Mouse (Mus musculus): Measurements from ENCODE around the gene Pex16. TPM values are rescaled to one million over a fixed set of nuclear protein-coding genes. Genes with fewer than 3 reads are reported as not detected.

Gene Pex16
- total and polyA plus RNA-seq, 3 experiments = 41.9 to 52.5 TPM; not detected in 1

DNA sequence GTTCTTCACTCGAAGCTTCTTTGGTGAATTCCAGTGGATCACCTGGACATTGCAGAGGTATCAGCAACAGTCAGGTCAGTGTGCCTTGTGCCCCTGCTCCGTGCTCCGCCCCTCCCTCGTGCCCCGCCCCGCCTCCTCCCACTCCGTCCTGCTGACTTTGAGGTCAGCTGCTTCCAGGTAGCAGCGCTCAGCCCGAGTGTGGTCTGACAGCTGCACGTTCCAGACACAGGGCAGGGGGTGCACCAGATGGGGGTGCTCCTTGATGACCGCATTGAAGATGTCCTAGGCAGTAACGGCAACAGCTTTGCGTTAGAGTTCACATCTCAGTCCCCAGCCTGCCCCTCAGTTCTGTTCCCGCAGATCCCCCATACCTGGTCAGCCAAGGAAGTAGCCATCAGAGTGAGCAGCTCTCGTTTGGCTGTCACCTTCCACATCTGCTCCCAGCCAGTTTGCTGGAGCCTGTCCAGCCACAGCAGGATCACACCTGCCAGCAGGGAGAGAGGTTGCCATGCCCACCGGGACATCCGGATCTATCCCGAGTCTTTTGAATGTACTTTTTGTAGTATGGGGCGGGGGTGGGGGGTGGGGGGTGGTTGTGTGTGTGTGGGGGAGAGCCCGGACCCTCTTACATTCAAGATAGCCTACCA lies 7.0 kb upstream of the Pex16 start:
- no peak for DNase-seq (ENCODE audit: low read depth, low spot score)
- H3K27me3 ChIP-seq (ENCODE audit: control insufficient read depth in 1 of 2, insufficient read depth in 2 of 2, low read length in 2 of 2) = no peaks in the 10 kb centered on the region
- no peaks in the 10 kb centered on the region for H3K4me1 ChIP-seq (ENCODE audit: control insufficient read depth in 1 of 2, insufficient read depth in 2 of 2, low read length in 2 of 2)
- no peaks in the 10 kb centered on the region for H3K79me2 ChIP-seq (ENCODE audit: control insufficient read depth, insufficient read depth, low read length, poor library complexity)
- TF ChIP-seq E2F4 (IDR thresholded peaks at IDR 0.05; ENCODE audit: borderline replicate concordance, low read depth, low read length) = no peak
- TF ChIP-seq USF2 (IDR thresholded peaks at IDR 0.05; ENCODE audit: borderline replicate concordance in 1 of 2, insufficient read depth in 1 of 2, low read depth in 1 of 2, low read length in 2 of 2) = no peak
- no peak for TF ChIP-seq ELF1 (IDR thresholded peaks at IDR 0.05; ENCODE audit: low read depth, low read length)
- no peak for TF ChIP-seq TCF12 (IDR thresholded peaks at IDR 0.05; ENCODE audit: low read depth, low read length)
- no peak for TF ChIP-seq NELFE (IDR thresholded peaks at IDR 0.05; ENCODE audit: low read depth, low read length)
- TF ChIP-seq BHLHE40 (IDR thresholded peaks at IDR 0.05; ENCODE audit: borderline replicate concordance, low read depth, low read length) = no peak
- no peak for TF ChIP-seq UBTF (IDR thresholded peaks at IDR 0.05; ENCODE audit: borderline replicate concordance, insufficient read depth, low read depth, low read length)
- TF ChIP-seq ZKSCAN1 (IDR thresholded peaks at IDR 0.05; ENCODE audit: low read depth, low read length) = no peak
- TF ChIP-seq ZNF384 (IDR thresholded peaks at IDR 0.05; ENCODE audit: low read depth, low read length) = no peak
- no peak for TF ChIP-seq MYB (IDR thresholded peaks at IDR 0.05; ENCODE audit: low read depth, low read length)
- TF ChIP-seq POLR2AphosphoS2 (IDR thresholded peaks at IDR 0.05; ENCODE audit: low read length) = no peak
- no peak for TF ChIP-seq ETS1 (IDR thresholded peaks at IDR 0.05; ENCODE audit: low read depth, low read length)
- H3K4me3 ChIP-seq (ENCODE audit: control insufficient read depth in 1 of 2, insufficient read depth in 1 of 2, low read depth in 2 of 2, low read length in 2 of 2) = no peak overlapping the region
- no peak overlapping the region for H3K9ac ChIP-seq (ENCODE audit: control insufficient read depth, low read depth, low read length, poor library complexity, severe bottlenecking)
- H3K27ac ChIP-seq (ENCODE audit: control insufficient read depth, low read depth, low read length) = no peak overlapping the region
- no peaks in the 10 kb centered on the region for H3K36me3 ChIP-seq (ENCODE audit: control insufficient read depth in 1 of 2, insufficient read depth in 2 of 2, low read length in 2 of 2)
- no peaks in the 10 kb centered on the region for H3K9me3 ChIP-seq (replicated peaks; ENCODE audit: insufficient read depth, low read length)

DNA sequence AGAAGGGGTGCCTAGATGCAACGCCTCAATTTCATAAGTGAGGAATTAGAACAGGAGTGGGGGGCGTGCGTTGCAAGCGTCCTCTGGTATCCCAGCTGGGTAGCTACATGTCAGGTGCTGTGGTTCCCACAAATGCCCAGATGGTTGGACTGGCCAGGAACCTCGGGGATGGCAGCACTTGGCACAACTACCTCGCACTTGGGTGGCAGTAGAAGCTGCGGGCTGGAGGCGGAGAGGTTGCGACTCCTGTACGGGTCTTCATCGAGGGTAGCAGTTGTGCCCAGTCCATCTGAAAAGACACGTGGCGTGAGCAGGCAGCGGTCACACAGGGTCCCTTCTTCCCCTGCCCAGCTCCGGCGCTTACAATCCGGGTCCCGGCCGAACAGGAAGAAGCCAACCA lies 4.1 kb upstream of the Pex16 start:
- H3K9ac ChIP-seq (ENCODE audit: control insufficient read depth, low read depth, low read length, poor library complexity, severe bottlenecking) = no peak overlapping the region
- H3K27ac ChIP-seq (ENCODE audit: control insufficient read depth, low read depth, low read length) = no peak overlapping the region
- H3K79me2 ChIP-seq (ENCODE audit: control insufficient read depth, insufficient read depth, low read length, poor library complexity) = peaks cover under 1% of the 10 kb centered on the region; the same call in 1 of the 2 replicates
- no peak for DNase-seq (ENCODE audit: low read depth, low spot score)
- H3K4me3 ChIP-seq (ENCODE audit: control insufficient read depth in 1 of 2, insufficient read depth in 1 of 2, low read depth in 2 of 2, low read length in 2 of 2) = no peak overlapping the region
- H3K27me3 ChIP-seq (ENCODE audit: control insufficient read depth in 1 of 2, insufficient read depth in 2 of 2, low read length in 2 of 2) = no peaks in the 10 kb centered on the region
- H3K36me3 ChIP-seq (ENCODE audit: control insufficient read depth in 1 of 2, insufficient read depth in 2 of 2, low read length in 2 of 2) = no peaks in the 10 kb centered on the region
- no peaks in the 10 kb centered on the region for H3K9me3 ChIP-seq (replicated peaks; ENCODE audit: insufficient read depth, low read length)
- peaks cover 0 to 3% of the 10 kb centered on the region in 2 experiments; a peak in 1 of 4 replicates for H3K4me1 ChIP-seq (ENCODE audit: control insufficient read depth in 1 of 2, insufficient read depth in 2 of 2, low read length in 2 of 2)
- TF ChIP-seq ZKSCAN1 (IDR thresholded peaks at IDR 0.05; ENCODE audit: low read depth, low read length) = no peak
- TF ChIP-seq KAT2A (conservative IDR thresholded peaks at IDR 0.05; ENCODE audit: low read depth, low read length) = no peak
- no peak for TF ChIP-seq TBP (IDR thresholded peaks at IDR 0.05; ENCODE audit: low read depth, low read length)
- TF ChIP-seq ELF1 (IDR thresholded peaks at IDR 0.05; ENCODE audit: low read depth, low read length) = no peak
- no peak for TF ChIP-seq UBTF (IDR thresholded peaks at IDR 0.05; ENCODE audit: borderline replicate concordance, insufficient read depth, low read depth, low read length)
- no peak for TF ChIP-seq MEF2A (IDR thresholded peaks at IDR 0.05; ENCODE audit: extremely low read depth, insufficient replicate concordance, low read depth, low read length, poor library complexity, severe bottlenecking)
- TF ChIP-seq BHLHE40 (IDR thresholded peaks at IDR 0.05; ENCODE audit: borderline replicate concordance, low read depth, low read length) = no peak
- no peak for TF ChIP-seq ZNF384 (IDR thresholded peaks at IDR 0.05; ENCODE audit: low read depth, low read length)
- TF ChIP-seq ETS1 (IDR thresholded peaks at IDR 0.05; ENCODE audit: low read depth, low read length) = no peak
- TF ChIP-seq POLR2A (IDR thresholded peaks at IDR 0.05; ENCODE audit: control insufficient read depth in 1 of 2, insufficient read depth in 1 of 2, low read depth in 1 of 2, low read length in 2 of 2, poor library complexity in 1 of 2) = no peak
- TF ChIP-seq POLR2AphosphoS5 (IDR thresholded peaks at IDR 0.05; ENCODE audit: borderline replicate concordance, low read depth, low read length) = no peak
- no peak for TF ChIP-seq ZC3H11A (IDR thresholded peaks at IDR 0.05; ENCODE audit: low read depth, low read length)

Measured in MEL (cell line).